Mouse (Mus musculus) stomach, postnatal 0 days (tissue): ENCODE results near the gene Cux1. TPM values are rescaled to one million over a fixed set of nuclear protein-coding genes. Genes with fewer than 3 reads are reported as not detected.

Experiments
- ATAC-seq: fragments of 200-750 bp; cut with Nextera tagmentation; 2 replicates; pipeline ENCODE4 v1.8.0; 2017; ENCODE audit not compliant: low FRiP score, low TSS enrichment
- DNase-seq: peaks from one replicate; pipeline ENCODE4 v3.0.0-alpha.2; 2016; ENCODE audit warnings: low spot score
- H3K27ac ChIP-seq: fragments of 300-500 bp; sonication (generic); replicated peaks from 2 replicates; pipeline ENCODE4 v1.5.1; 2014; ENCODE audit warnings: mild to moderate bottlenecking, control low read depth
- H3K27me3 ChIP-seq: fragments of 300-500 bp; sonication (generic); 2 replicates; pipeline ENCODE4 v1.6.1; 2014; ENCODE audit warnings: low read length; ENCODE audit not compliant: control insufficient read depth, insufficient read depth
- H3K36me3 ChIP-seq: fragments of 300-500 bp; sonication (generic); 2 replicates; pipeline ENCODE4 v1.6.1; 2014; ENCODE audit warnings: low read length, mixed read lengths; ENCODE audit not compliant: control insufficient read depth, insufficient read depth
- H3K4me1 ChIP-seq: fragments of 300-500 bp; sonication (generic); replicated peaks from 2 replicates; pipeline ENCODE4 v1.6.1; 2014; ENCODE audit warnings: antibody characterized with exemption; ENCODE audit not compliant: control insufficient read depth, insufficient read depth
- H3K4me2 ChIP-seq: fragments of 300-500 bp; sonication (generic); replicated peaks from 2 replicates; pipeline ENCODE4 v1.6.1; 2014; ENCODE audit warnings: low read depth, mild to moderate bottlenecking, control low read depth, moderate library complexity
- H3K4me3 ChIP-seq: fragments of 300-500 bp; sonication (generic); 2 replicates; pipeline ENCODE4 v1.5.1; 2014; ENCODE audit warnings: low read depth, low read length, control low read depth
- H3K9ac ChIP-seq: fragments of 300-500 bp; sonication (generic); 2 replicates; pipeline ENCODE4 v1.6.1; 2014; ENCODE audit warnings: mild to moderate bottlenecking, low read length, control low read depth, mixed read lengths
- H3K9me3 ChIP-seq: fragments of 300-500 bp; sonication (generic); 2 replicates; pipeline ENCODE4 v1.6.1; 2016; ENCODE audit warnings: low read length; ENCODE audit not compliant: control insufficient read depth
- CTCF ChIP-seq: IDR thresholded peaks from 2 replicates; pipeline ENCODE4 v1.5.1; 2016; ENCODE audit warnings: antibody characterized with exemption, low read depth, mild to moderate bottlenecking, moderate library complexity
- EP300 ChIP-seq: optimal IDR thresholded peaks from 2 replicates; pipeline ENCODE3; 2016; ENCODE audit warnings: antibody characterized with exemption
- WGBS: fragments of 180-500 bp; shearing (Covaris S2); extraction: QIAGEN DNeasy Blood & Tissue Kit; methylation state at CpG from one replicate; pipeline ENCODE4 v1.1.7; 2014; 5-methylcytosine and 5-hydroxymethylcytosine counted together
- polyA plus RNA-seq: library from polyadenylated mRNA; unstranded; fragments of >200 nt; fragmentation: Nextera tagmentation; extraction: Ambion mirVana; gene quantifications from 2 replicates; pipeline ENCODE4 v1.2.1, GENCODE M21; 2015

Cux1 gene
- polyA plus RNA-seq, 1 experiment from 2014 or later, result 33.7 TPM

- Histone ChIP-seq H3K9me3 (no peaks in the 10 kb centered on the region), H3K4me1 (no peaks in the 10 kb centered on the region; the same call in 1 of the 2 replicates), H3K4me3 (no peak overlapping the region), H3K4me2 (no peak overlapping the region), H3K36me3 (no peaks in the 10 kb centered on the region), H3K9ac (no peak overlapping the region), H3K27me3 (no peaks in the 10 kb centered on the region), H3K27ac (0 out of 2 replicates have a peak overlapping the region, but pooled peaks have one; percentile 35)
- WGBS, result 51% methylated on average over 5 of the region's 5 CpGs
- no peak for TF ChIP-seq CTCF
- TF ChIP-seq EP300, result no peak
- ATAC-seq (no peak), DNase-seq (no peak)
These were observed 64.7 kb downstream of the Cux1 start for GRCm38 (mm10) chr5:136502491-136503086.

GRCm38 (mm10) chr5:136500307-136500871 is 66.9 kb downstream of the Cux1 start:
- Histone ChIP-seq H3K4me1 (no peaks in the 10 kb centered on the region; the same call in 1 of the 2 replicates), H3K27me3 (no peaks in the 10 kb centered on the region), H3K9ac (no peak overlapping the region), H3K4me3 (no peak overlapping the region), H3K4me2 (no peak overlapping the region), H3K36me3 (no peaks in the 10 kb centered on the region), H3K9me3 (no peaks in the 10 kb centered on the region), H3K27ac (no peak overlapping the region)
- TF ChIP-seq CTCF (no peak), EP300 (no peak)
- peak; percentile 18; the same call in 1 of the 2 replicates for ATAC-seq
- WGBS, result 45% methylated on average over 6 of the region's 6 CpGs
- no peak for DNase-seq

GRCm38 (mm10) chr5:136499316-136499715 is 68.0 kb downstream of the Cux1 start:
- H3K9me3 ChIP-seq, result no peaks in the 10 kb centered on the region
- DNase-seq, result no peak
- WGBS, result 75% methylated on average over 2 of the region's 2 CpGs
- no peak overlapping the region for H3K4me2 ChIP-seq
- no peaks in the 10 kb centered on the region; the same call in 1 of the 2 replicates for H3K4me1 ChIP-seq
- H3K4me3 ChIP-seq, result no peak overlapping the region
- ATAC-seq, result no peak
- no peak overlapping the region for H3K9ac ChIP-seq
- no peak for TF ChIP-seq CTCF
- TF ChIP-seq EP300, result no peak
- H3K27me3 ChIP-seq, result no peaks in the 10 kb centered on the region
- no peak overlapping the region for H3K27ac ChIP-seq
- H3K36me3 ChIP-seq, result no peaks in the 10 kb centered on the region

GRCm38 (mm10) chr5:136498741-136499140 is 68.5 kb downstream of the Cux1 start:
- no peak for DNase-seq

GRCm38 (mm10) chr5:136497301-136497700 is 70.0 kb downstream of the Cux1 start:
- H3K27me3 ChIP-seq, result no peaks in the 10 kb centered on the region

More at GRCm38 (mm10) chr5:136498741-136499140, 68.5 kb downstream of the Cux1 start:
- no peak for ATAC-seq
- Histone ChIP-seq H3K36me3 (no peaks in the 10 kb centered on the region), H3K27me3 (no peaks in the 10 kb centered on the region), H3K4me2 (no peak overlapping the region), H3K4me3 (no peak overlapping the region), H3K9ac (no peak overlapping the region), H3K4me1 (no peaks in the 10 kb centered on the region; the same call in 1 of the 2 replicates), H3K9me3 (no peaks in the 10 kb centered on the region), H3K27ac (no peak overlapping the region)
- no peak for TF ChIP-seq EP300
- TF ChIP-seq CTCF, result no peak
- 86% methylated on average over 3 of the region's 3 CpGs for WGBS

GRCm38 (mm10) chr5:136495581-136495980 is 71.7 kb downstream of the Cux1 start:
- H3K4me3 ChIP-seq, result no peak overlapping the region
- H3K4me2 ChIP-seq, result no peak overlapping the region
- no peaks in the 10 kb centered on the region for H3K4me1 ChIP-seq
- ATAC-seq (no peak), DNase-seq (no peak)
- 88% methylated on average over 3 of the region's 3 CpGs for WGBS
- no peaks in the 10 kb centered on the region for H3K9me3 ChIP-seq
- H3K27ac ChIP-seq, result no peak overlapping the region
- H3K27me3 ChIP-seq, result no peaks in the 10 kb centered on the region
- TF ChIP-seq EP300, result no peak
- no peak for TF ChIP-seq CTCF
- H3K36me3 ChIP-seq, result no peaks in the 10 kb centered on the region
- H3K9ac ChIP-seq, result no peak overlapping the region

More at GRCm38 (mm10) chr5:136497301-136497700, 70.0 kb downstream of the Cux1 start:
- no peak for DNase-seq
- ATAC-seq, result no peak
- Histone ChIP-seq H3K4me2 (no peak overlapping the region), H3K4me3 (no peak overlapping the region), H3K9me3 (no peaks in the 10 kb centered on the region), H3K4me1 (no peaks in the 10 kb centered on the region; the same call in 1 of the 2 replicates), H3K27ac (no peak overlapping the region), H3K36me3 (no peaks in the 10 kb centered on the region), H3K9ac (no peak overlapping the region)
- no peak for TF ChIP-seq CTCF
- no peak for TF ChIP-seq EP300
- 58% methylated on average over 2 of the region's 2 CpGs for WGBS
